Mouse (Mus musculus) liver, embryonic 11.5 days (tissue): ENCODE results near the gene 2810408A11Rik. TPM values are rescaled to one million over a fixed set of nuclear protein-coding genes. Genes with fewer than 3 reads are reported as not detected.

ENCODE experiments used
- ATAC-seq: fragments of 200-750 bp; cut with Nextera tagmentation; replicated peaks from 2 replicates; pipeline ENCODE4 v1.8.0; 2017; ENCODE audit warnings: moderate number of reproducible peaks, mild to moderate bottlenecking, moderate TSS enrichment, moderate library complexity; ENCODE audit not compliant: low FRiP score
- DNase-seq: peaks from one replicate; pipeline ENCODE4 v3.0.0-alpha.2; 2017; ENCODE audit warnings: low spot score
- H3K27ac ChIP-seq: fragments of 300-500 bp; sonication (generic); 2 replicates; pipeline ENCODE4 v1.5.1; 2014; ENCODE audit warnings: mild to moderate bottlenecking, low read depth, low read length, control low read depth
- H3K27me3 ChIP-seq: fragments of 300-500 bp; sonication (generic); replicated peaks from 2 replicates; pipeline ENCODE4 v1.6.1; 2014; ENCODE audit warnings: low read length, mixed read lengths; ENCODE audit not compliant: control insufficient read depth, insufficient read depth
- H3K36me3 ChIP-seq: fragments of 300-500 bp; sonication (generic); 2 replicates; pipeline ENCODE4 v1.6.1; 2014; ENCODE audit warnings: mild to moderate bottlenecking, low read length, moderate library complexity, mixed read lengths; ENCODE audit not compliant: control insufficient read depth, insufficient read depth
- H3K4me1 ChIP-seq: fragments of 300-500 bp; sonication (generic); replicated peaks from 2 replicates; pipeline ENCODE4 v1.6.1; 2014; ENCODE audit warnings: low read length, mixed read lengths; ENCODE audit not compliant: control insufficient read depth, insufficient read depth
- H3K4me2 ChIP-seq: fragments of 300-500 bp; sonication (generic); 2 replicates; pipeline ENCODE4 v1.6.1; 2014; ENCODE audit warnings: mild to moderate bottlenecking, control low read depth, moderate library complexity
- H3K4me3 ChIP-seq: fragments of 300-500 bp; sonication (generic); 2 replicates; pipeline ENCODE4 v1.5.1; 2014; ENCODE audit warnings: low read depth, low read length, control low read depth
- H3K9ac ChIP-seq: fragments of 300-500 bp; sonication (generic); 2 replicates; pipeline ENCODE4 v1.6.1; 2014; ENCODE audit warnings: low read depth, low read length, control low read depth
- H3K9me3 ChIP-seq: fragments of 300-500 bp; sonication (generic); 2 replicates; pipeline ENCODE4 v1.6.1; 2016; ENCODE audit warnings: low read length, inconsistent platforms, mixed read lengths; ENCODE audit not compliant: control insufficient read depth
- WGBS: fragments of 180-500 bp; shearing (Covaris S2); extraction: QIAGEN DNeasy Blood & Tissue Kit; methylation state at CpG from one replicate; pipeline ENCODE4 v1.1.7; 2014; 5-methylcytosine and 5-hydroxymethylcytosine counted together
- polyA plus RNA-seq: library from polyadenylated mRNA; unstranded; fragments of >200 nt; fragmentation: Nextera tagmentation; extraction: Ambion mirVana; gene quantifications from 2 replicates; pipeline ENCODE4 v1.2.1, GENCODE M21; 2014

2810408A11Rik gene
- polyA plus RNA-seq: 3.2 and 4.0 TPM in 2 replicates

DNA sequence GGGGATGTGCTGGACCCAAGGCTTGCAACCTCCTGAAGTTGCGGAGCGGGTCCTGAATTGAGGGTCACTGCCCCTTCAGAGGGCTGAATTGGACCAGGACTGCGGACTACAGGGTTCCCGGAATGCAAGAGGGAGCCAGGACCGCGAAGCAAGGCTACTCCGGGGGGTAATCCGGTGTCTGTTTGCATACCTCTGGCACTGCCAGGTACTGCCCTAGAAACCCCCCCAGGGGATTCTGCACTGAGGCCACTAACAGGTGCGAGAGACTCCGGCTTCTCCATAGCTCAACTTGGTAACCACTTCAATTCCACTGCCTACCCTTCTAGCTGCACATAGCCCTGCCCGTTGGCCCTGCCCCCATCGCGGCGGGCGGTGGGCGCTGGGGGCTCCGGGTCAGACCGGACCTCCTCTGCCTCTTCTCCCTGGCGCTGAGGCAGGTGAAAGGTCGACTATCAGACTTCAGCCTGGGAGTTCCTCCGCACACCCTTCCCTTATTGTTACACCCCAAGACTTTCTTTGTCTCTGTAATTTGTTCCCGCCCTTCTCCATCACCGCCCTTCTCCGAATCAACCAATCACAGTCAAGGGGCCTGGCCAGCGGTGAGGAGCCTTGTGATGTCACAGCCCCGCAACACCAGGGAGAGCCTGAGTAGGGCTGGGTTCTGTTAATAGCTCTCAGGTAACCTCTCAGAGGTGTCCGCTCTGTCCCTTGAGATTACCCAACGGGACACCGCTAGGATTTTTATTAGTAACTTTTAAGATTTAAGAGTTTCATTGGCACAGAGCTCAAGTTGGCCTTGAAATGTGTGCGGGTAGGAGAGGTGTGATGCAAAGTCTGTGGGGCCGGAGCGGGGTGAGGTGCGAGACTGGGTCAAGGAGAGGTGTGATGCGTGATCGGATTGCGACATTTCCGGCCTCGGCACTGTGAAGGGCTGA is at the start of gene 2810408A11Rik, which contains the start of gene Neurl4:
TSS of gene 2810408A11Rik (minus strand) at position 517 of the 935 bp plus-strand sequence.
TSS of gene Neurl4 (plus strand) at position 602 of the 935 bp plus-strand sequence.
- WGBS: under 1% methylated on average over 38 of the region's 38 CpGs

DNA sequence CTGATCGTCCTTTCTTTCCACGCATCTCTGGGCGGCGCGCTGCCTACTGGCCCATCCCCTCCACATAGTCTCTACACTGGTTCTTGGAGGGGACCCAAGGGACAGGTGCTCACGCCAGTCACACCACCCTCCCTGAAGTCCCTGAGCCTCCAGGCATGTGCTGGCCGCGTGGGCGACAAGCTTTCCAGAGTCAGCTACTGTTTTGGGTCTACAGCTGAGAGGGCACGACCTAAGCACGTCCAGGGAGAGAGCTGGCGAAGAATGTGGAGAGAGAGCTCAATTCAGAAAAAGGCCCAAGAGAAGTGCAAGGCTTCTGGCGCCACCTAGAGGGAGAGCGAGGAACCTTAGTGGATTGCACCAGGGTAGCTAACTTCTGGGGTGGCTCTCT is 48.0 kb upstream of the 2810408A11Rik start:
- H3K4me1 ChIP-seq: peaks cover 25% of the 10 kb centered on the region
- peaks cover 16% of the 10 kb centered on the region; the same call in 1 of the 2 replicates for H3K27me3 ChIP-seq
- ATAC-seq: peak; percentile 53

More for the DNA sequence above, at the start of gene 2810408A11Rik, which contains the start of gene Neurl4:
- H3K27ac ChIP-seq: peak within 1 kb of the TSS; percentile 98
- peak; percentile 92 for ATAC-seq
- peak within 1 kb of the TSS; percentile 94 for H3K4me2 ChIP-seq
- peaks cover 22% of the 10 kb centered on the region for H3K4me1 ChIP-seq
- peak within 1 kb of the TSS; percentile 85 for H3K4me3 ChIP-seq
- H3K27me3 ChIP-seq: no peaks in the 10 kb centered on the region
- H3K9ac ChIP-seq: peak within 1 kb of the TSS; percentile 91
- peak; percentile 90 for DNase-seq
- H3K9me3 ChIP-seq: no peaks in the 10 kb centered on the region
- H3K36me3 ChIP-seq: peaks cover 21% of the 10 kb centered on the region

DNA sequence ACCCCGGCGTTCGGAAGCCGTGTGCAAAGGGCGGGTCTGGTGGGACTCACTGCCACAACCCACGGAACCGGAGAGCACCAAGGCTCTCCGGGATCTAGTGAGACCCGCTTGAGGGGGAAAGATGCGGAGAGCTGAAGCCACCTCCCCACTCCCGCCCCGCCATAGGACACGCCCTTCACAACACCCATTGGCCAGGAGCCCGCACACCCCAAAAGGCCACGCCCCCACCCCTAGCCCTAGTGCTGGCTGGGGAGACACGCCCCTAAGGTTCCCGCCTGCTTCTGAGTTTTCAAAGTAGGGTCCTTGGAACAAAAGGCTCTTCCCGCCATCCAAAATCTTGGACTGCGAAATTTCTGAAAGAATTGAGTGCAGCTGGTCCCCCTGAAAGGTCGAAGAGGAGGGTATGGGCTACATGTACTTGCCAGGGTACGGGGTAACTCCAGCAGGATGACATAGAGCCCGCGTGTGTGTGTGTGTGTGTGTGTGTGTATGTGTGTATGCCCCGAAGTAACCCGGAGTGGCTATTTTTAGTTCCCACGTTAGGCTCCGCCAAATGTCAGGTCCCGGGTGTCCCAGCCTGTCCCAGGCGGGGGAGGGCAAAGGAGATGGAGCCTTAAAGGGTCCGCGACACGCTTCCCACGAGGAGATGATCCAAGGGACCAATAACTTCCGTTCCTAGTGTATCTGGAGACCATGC is 47.4 kb upstream of the 2810408A11Rik start, which contains the start of gene Slc2a4:
TSS of gene Slc2a4 (minus strand) at position 123 of the 697 bp plus-strand sequence.
- H3K9ac ChIP-seq: peak within 1 kb of the TSS; percentile 65
- WGBS: 1% methylated on average over 33 of the region's 34 CpGs
- H3K27me3 ChIP-seq: peaks cover 18% of the 10 kb centered on the region; the same call in 1 of the 2 replicates
- ATAC-seq (peak; percentile 92), DNase-seq (peak; percentile 94)
- no peaks in the 10 kb centered on the region for H3K9me3 ChIP-seq
- peak within 1 kb of the TSS; percentile 84 for H3K4me2 ChIP-seq
- H3K27ac ChIP-seq: peak within 1 kb of the TSS; percentile 70
- H3K4me1 ChIP-seq: peaks cover 25% of the 10 kb centered on the region
- H3K4me3 ChIP-seq: peak within 1 kb of the TSS; percentile 60
- H3K36me3 ChIP-seq: 0 out of 2 replicates have a peak, but pooled peaks cover 2% of the 10 kb centered on the region

More for the DNA sequence above, 48.0 kb upstream of the 2810408A11Rik start:
- H3K36me3 ChIP-seq: 0 out of 2 replicates have a peak, but pooled peaks cover 2% of the 10 kb centered on the region
- peak overlapping the region; percentile 64 for H3K9ac ChIP-seq
- peak overlapping the region; percentile 60 for H3K4me3 ChIP-seq
- peak overlapping the region; percentile 70 for H3K27ac ChIP-seq
- no peaks in the 10 kb centered on the region for H3K9me3 ChIP-seq
- WGBS: 1% methylated on average over 14 of the region's 14 CpGs
- peak; percentile 85 for DNase-seq
- H3K4me2 ChIP-seq: peak overlapping the region; percentile 84

DNA sequence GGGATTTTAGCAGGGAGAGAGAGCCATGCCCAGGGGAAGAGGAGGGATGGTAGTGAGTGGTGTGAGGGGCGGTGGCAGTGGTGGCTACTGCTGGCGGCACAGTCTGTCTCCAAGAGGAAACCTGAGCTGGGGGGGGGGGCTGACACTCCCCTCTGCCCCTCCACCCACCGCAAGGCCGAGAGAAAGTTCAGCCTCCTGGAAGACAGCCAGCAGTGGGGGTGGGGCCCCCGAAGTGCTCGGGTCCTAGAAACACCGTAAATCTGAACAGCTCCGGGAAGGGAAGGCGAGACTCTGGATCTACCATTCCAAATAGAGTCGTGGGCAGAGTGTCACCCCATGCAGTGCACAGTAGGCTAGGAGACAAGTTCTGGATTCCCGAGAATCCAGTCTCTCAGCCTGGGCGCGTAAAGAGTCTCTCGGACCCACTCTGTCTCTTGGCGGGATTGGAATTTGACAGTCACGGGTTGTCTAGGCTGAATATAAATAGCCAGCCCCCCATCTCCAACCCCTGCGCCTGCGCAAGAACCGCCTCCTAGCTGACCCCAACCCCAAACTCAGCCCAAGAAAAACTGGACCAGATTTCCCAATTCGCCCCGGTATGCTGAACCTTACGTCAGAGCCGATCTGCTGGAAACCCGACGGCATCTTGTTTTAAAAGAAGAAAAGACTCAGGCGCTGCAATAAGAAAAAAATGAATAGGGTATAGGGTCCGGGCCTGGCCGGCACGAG is 46.7 kb upstream of the 2810408A11Rik start:
- DNase-seq (peak; percentile 49), ATAC-seq (peak; percentile 1)
- H3K27ac ChIP-seq: peak overlapping the region; percentile 68
- no peaks in the 10 kb centered on the region for H3K9me3 ChIP-seq
- peaks cover 25% of the 10 kb centered on the region for H3K4me1 ChIP-seq
- 12% methylated on average over 29 of the region's 29 CpGs for WGBS
- H3K4me3 ChIP-seq: peak overlapping the region; percentile 60
- H3K9ac ChIP-seq: peak overlapping the region; percentile 65
- peak overlapping the region; percentile 84 for H3K4me2 ChIP-seq
- H3K36me3 ChIP-seq: 0 out of 2 replicates have a peak, but pooled peaks cover 2% of the 10 kb centered on the region
- H3K27me3 ChIP-seq: peaks cover 24% of the 10 kb centered on the region

DNA sequence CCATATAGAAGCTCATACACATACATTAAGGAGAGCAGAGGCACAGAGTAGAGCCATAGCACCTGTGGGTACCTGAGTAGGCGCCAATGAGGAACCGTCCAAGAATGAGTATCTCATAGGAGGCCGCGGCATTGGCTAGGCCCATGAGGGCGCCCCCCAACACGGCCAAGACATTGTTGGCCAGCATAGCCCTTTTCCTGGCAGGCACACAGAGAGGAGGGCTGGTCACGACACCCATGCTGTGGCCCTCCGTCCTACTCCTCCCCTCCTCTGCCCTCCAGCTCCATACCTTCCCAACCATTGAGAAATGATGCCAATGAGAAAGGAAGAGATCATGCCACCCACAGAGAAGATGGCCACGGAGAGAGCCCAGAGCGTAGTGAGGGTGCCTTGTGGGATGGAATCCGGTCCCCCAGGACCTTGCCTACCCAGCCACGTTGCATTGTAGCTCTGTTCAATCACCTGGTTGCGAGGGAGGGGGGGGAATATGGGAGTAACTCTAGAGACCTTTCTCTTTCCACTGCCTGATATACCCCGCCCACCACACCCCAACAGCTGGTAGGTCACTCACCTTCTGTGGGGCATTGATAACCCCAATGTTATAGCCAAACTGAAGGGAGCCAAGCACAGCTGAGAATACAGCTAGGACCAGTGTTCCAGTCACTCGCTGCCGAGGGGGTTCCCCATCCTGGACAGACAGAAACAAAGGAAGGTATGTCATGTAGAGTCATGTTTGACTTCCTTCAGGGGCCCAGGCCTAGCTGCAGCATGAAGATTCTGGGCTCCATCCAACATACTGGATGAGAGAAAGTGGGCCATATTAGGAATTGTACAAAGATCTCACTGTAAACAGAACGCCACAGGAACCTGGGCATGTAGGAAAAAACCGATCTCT is 45.5 kb upstream of the 2810408A11Rik start:
- ATAC-seq: peak; percentile 67

DNA sequence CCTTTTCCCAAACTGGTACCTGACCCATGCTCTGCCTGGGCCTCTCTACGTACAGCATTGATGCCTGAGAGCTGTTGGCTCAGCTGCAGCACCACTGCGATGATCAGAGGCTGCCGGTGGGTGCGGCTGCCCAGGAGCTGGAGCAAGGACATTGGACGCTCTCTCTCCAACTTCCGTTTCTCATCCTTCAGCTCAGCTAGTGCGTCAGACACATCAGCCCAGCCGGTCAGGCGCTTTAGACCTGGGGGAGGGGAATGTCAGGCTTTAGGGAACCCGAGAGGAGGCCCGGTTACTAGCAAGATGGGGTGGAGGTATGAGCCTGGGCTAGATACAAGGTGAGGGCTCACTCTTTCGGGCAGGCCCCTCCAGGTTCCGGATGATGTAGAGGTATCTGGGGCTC is 44.4 kb upstream of the 2810408A11Rik start:
- DNase-seq (no peak), ATAC-seq (no peak)
- Histone ChIP-seq H3K27me3 (peaks cover 26% of the 10 kb centered on the region), H3K27ac (no peak overlapping the region), H3K4me2 (no peak overlapping the region), H3K4me3 (no peak overlapping the region), H3K9ac (no peak overlapping the region), H3K9me3 (no peaks in the 10 kb centered on the region), H3K4me1 (peaks cover 25% of the 10 kb centered on the region), H3K36me3 (0 out of 2 replicates have a peak, but pooled peaks cover 2% of the 10 kb centered on the region)
- 60% methylated on average over 13 of the region's 13 CpGs for WGBS

More for the DNA sequence above, 45.5 kb upstream of the 2810408A11Rik start:
- Histone ChIP-seq H3K36me3 (0 out of 2 replicates have a peak, but pooled peaks cover 2% of the 10 kb centered on the region), H3K9ac (peak overlapping the region; percentile 65), H3K9me3 (no peaks in the 10 kb centered on the region), H3K4me3 (peak overlapping the region; percentile 60), H3K27ac (peak overlapping the region; percentile 68), H3K27me3 (peaks cover 21% of the 10 kb centered on the region), H3K4me1 (peaks cover 25% of the 10 kb centered on the region), H3K4me2 (peak overlapping the region; percentile 84)
- no peak for DNase-seq
- WGBS: 83% methylated on average over 18 of the region's 18 CpGs

DNA sequence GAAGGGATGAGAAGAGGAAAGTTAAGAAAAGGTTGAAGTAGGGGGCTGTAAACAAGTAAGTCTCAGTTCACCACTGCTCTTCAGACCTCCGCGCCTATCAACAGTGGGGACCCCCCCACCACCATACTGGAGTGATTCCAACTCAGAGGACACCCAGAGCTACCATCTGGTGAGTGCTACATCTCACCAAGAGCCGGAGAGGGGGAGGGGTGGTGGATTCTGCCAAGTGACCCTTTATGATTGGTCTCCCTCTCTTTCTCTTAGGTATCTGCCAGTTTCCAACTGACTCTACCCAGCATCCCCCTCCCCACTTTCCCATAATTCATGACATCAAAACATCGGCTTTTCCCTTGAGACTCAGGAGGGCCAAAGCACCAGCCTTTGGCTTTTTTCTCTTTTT is 40.2 kb upstream of the 2810408A11Rik start:
- DNase-seq: no peak
- ATAC-seq: no peak
- H3K4me1 ChIP-seq: peaks cover 8% of the 10 kb centered on the region
- H3K4me2 ChIP-seq: no peak overlapping the region
- 78% methylated on average over 4 of the region's 4 CpGs for WGBS
- H3K27ac ChIP-seq: no peak overlapping the region
- no peak overlapping the region for H3K4me3 ChIP-seq
- no peak overlapping the region for H3K9ac ChIP-seq
- peaks cover 63% of the 10 kb centered on the region for H3K27me3 ChIP-seq
- 0 out of 2 replicates have a peak, but pooled peaks cover 2% of the 10 kb centered on the region for H3K36me3 ChIP-seq
- no peaks in the 10 kb centered on the region for H3K9me3 ChIP-seq
